Mouse (Mus musculus) right cerebral cortex, postnatal 10 days (tissue): ENCODE measurements around the gene Gid8.

ENCODE experiments used
- DNase-seq, 2 experiments: peaks; one replicate each; pipeline ENCODE4 v3.0.0; 2021; ENCODE audit warnings: low spot score in 2 of 2

Gene Gid8

GRCm38 (mm10) chr2:180748904-180749303, 39.0 kb downstream of the Gid8 start:
- no peak for DNase-seq

- no peak for DNase-seq
Measured at GRCm38 (mm10) chr2:180754976-180755688, 45.2 kb downstream of the Gid8 start.

GRCm38 (mm10) chr2:180755896-180756295, 46.0 kb downstream of the Gid8 start:
- no peak for DNase-seq

GRCm38 (mm10) chr2:180756786-180757185, 46.9 kb downstream of the Gid8 start:
- DNase-seq = no peak

GRCm38 (mm10) chr2:180758513-180759263, 48.8 kb downstream of the Gid8 start:
- DNase-seq = peak in 1 of 2 experiments; percentile 53

- DNase-seq = no peak
Measured at GRCm38 (mm10) chr2:180764986-180765385, 55.1 kb downstream of the Gid8 start.

GRCm38 (mm10) chr2:180765713-180766112, 55.8 kb downstream of the Gid8 start:
- no peak for DNase-seq
